In genomic region chr4:124880599-124880998, GRCm38 (mm10) we compare ENCODE assay signal across 9 mouse cellular contexts. TPM values are rescaled to one million over a fixed set of nuclear protein-coding genes. Genes with fewer than 3 reads are reported as not detected.
DNase-seq lines count a peak whose midpoint lies in the region; ATAC-seq lines count a peak whose summit lies in the region.
"Had no signal": no experiment of that assay in that cellular context is flagged by ENCODE, and none has a peak within 500 bp of the region (broad histone marks: within the 10 kb centered on the region; RNA-seq: fewer than 3 reads in every experiment).

Gene Epha10, plus strand, starts transcription at chr4:124880899.

- DNase-seq in heart, postnatal 14 days = no peak
- peak; percentile 19 for DNase-seq in MN1 (ENCODE audit: low spot score)
- DNase-seq in hindbrain, embryonic 14.5 days (ENCODE audit: low spot score) = no peak
- no peak for DNase-seq in liver, embryonic 13.5 days
- no peak for DNase-seq in thymus, adult 18-20 months
- no peak for DNase-seq in cerebellum, adult 11 months

- intact Hi-C loops in heart, postnatal 14 days (cut with DNase I) = no loop called here

- ATAC-seq in heart, embryonic 13.5 days (ENCODE audit: extremely low read depth, insufficient number of reproducible peaks, low FRiP score, low TSS enrichment) = no peak
- no peak for ATAC-seq in hindbrain, embryonic 14.5 days (ENCODE audit: low FRiP score)
- ATAC-seq in liver, embryonic 13.5 days (ENCODE audit: low read depth) = no peak
- ATAC-seq in erythroblast, adult 5-6 weeks (replicated peaks; ENCODE audit: low FRiP score, poor library complexity, severe bottlenecking) = no peak

- 7% methylated on average over 11 of the region's 11 CpGs for WGBS in heart, embryonic 13.5 days
- 2% methylated on average over 11 of the region's 11 CpGs for WGBS in hindbrain, embryonic 14.5 days
- 7% methylated on average over 11 of the region's 11 CpGs for WGBS in liver, embryonic 13.5 days (ENCODE audit: insufficient replicate concordance)

- no peak within 1 kb of the TSS for H3K9ac ChIP-seq in heart, embryonic 13.5 days
- peak within 1 kb of the TSS; percentile 60 for H3K9ac ChIP-seq in hindbrain, embryonic 14.5 days
- no peak within 1 kb of the TSS for H3K9ac ChIP-seq in liver, embryonic 13.5 days

- peaks cover 76% of the 10 kb centered on the region for H3K27me3 ChIP-seq in heart, embryonic 13.5 days (replicated peaks)
- H3K27me3 ChIP-seq in hindbrain, embryonic 14.5 days (ENCODE audit: control insufficient read depth, insufficient read depth, low read length) = peaks cover 14% of the 10 kb centered on the region
- peaks cover 68% of the 10 kb centered on the region for H3K27me3 ChIP-seq in liver, embryonic 13.5 days

- H3K4me2 ChIP-seq in heart, embryonic 13.5 days = peak within 1 kb of the TSS; percentile 66
- H3K4me2 ChIP-seq in hindbrain, embryonic 14.5 days (replicated peaks) = peak within 1 kb of the TSS; percentile 67
- H3K4me2 ChIP-seq in liver, embryonic 13.5 days = peak within 1 kb of the TSS; percentile 43

- H3K4me3 ChIP-seq in heart, embryonic 13.5 days = peak within 1 kb of the TSS; percentile 42
- peak within 1 kb of the TSS; percentile 51 for H3K4me3 ChIP-seq in hindbrain, embryonic 14.5 days (replicated peaks; ENCODE audit: low read length)
- peak within 1 kb of the TSS; percentile 32 for H3K4me3 ChIP-seq in liver, embryonic 13.5 days (replicated peaks)

- no peaks in the 10 kb centered on the region for H3K9me3 ChIP-seq in heart, embryonic 13.5 days
- H3K9me3 ChIP-seq in hindbrain, embryonic 14.5 days (ENCODE audit: control insufficient read depth, low read length) = no peaks in the 10 kb centered on the region
- no peaks in the 10 kb centered on the region for H3K9me3 ChIP-seq in liver, embryonic 13.5 days (replicated peaks)

- no peaks in the 10 kb centered on the region for H3K36me3 ChIP-seq in heart, embryonic 13.5 days
- H3K36me3 ChIP-seq in hindbrain, embryonic 14.5 days (replicated peaks; ENCODE audit: control insufficient read depth, insufficient read depth) = no peaks in the 10 kb centered on the region
- no peaks in the 10 kb centered on the region for H3K36me3 ChIP-seq in liver, embryonic 13.5 days

- H3K4me1 ChIP-seq in heart, embryonic 13.5 days = peaks cover 11% of the 10 kb centered on the region
- peaks cover 14% of the 10 kb centered on the region; the same call in 1 of the 2 replicates for H3K4me1 ChIP-seq in hindbrain, embryonic 14.5 days (replicated peaks; ENCODE audit: control insufficient read depth, insufficient read depth, low read length)
- peaks cover 7% of the 10 kb centered on the region; the same call in 1 of the 2 replicates for H3K4me1 ChIP-seq in liver, embryonic 13.5 days (replicated peaks)

- H3K27ac ChIP-seq in heart, embryonic 13.5 days (replicated peaks) = no peak within 1 kb of the TSS
- H3K27ac ChIP-seq in hindbrain, embryonic 14.5 days = peak within 1 kb of the TSS; percentile 79
- H3K27ac ChIP-seq in liver, embryonic 13.5 days = no peak within 1 kb of the TSS

RNA-seq across cellular contexts. Expression of gene Epha10, which starts in this region (rescaled TPM):
- 0.05 TPM in 1 of 2 replicates, not detected in the other for polyA plus RNA-seq in heart, embryonic 13.5 days (2015; fragmentation: Nextera tagmentation; extraction: Ambion mirVana)
- not detected for total RNA-seq in heart, postnatal 14 days (2021)
- 8.4 and 8.7 TPM in 2 replicates for polyA plus RNA-seq in hindbrain, embryonic 14.5 days (2014; fragmentation: Nextera tagmentation; extraction: Ambion mirVana)
- not detected in 2 replicates for polyA plus RNA-seq in liver, embryonic 13.5 days (2015; fragmentation: Nextera tagmentation; extraction: Ambion mirVana)
- not detected in 2 replicates for total RNA-seq in erythroblast, adult 5-6 weeks (2015; ENCODE audit: low replicate concordance)
- total RNA-seq in erythroblast, adult 5-6 weeks (2017; ENCODE audit: low replicate concordance) = not detected in 2 replicates
- total RNA-seq: liver, adult 2 months had no signal
- polyA plus RNA-seq: liver, adult 2 months had no signal
